Mouse (Mus musculus) ES-E14 (cell line): Measurements from ENCODE around the gene Herc6.

Source experiments
- CHD2 ChIP-seq: IDR thresholded peaks from 2 replicates; pipeline ENCODE4 v1.6.1; 2014; ENCODE audit warnings: mild to moderate bottlenecking, low read depth, low read length, inconsistent platforms
- HCFC1 ChIP-seq: IDR thresholded peaks from 2 replicates; pipeline ENCODE4 v1.6.1; 2012; ENCODE audit warnings: low read length, inconsistent platforms, borderline replicate concordance; ENCODE audit not compliant: insufficient read depth
- MAFK ChIP-seq: IDR thresholded peaks from 2 replicates; pipeline ENCODE4 v1.6.1; 2014; ENCODE audit warnings: mild to moderate bottlenecking, low read depth, low read length, inconsistent platforms; ENCODE audit not compliant: insufficient read depth
- ZC3H11A ChIP-seq: IDR thresholded peaks from 2 replicates; pipeline ENCODE4 v1.6.1; 2012; ENCODE audit warnings: low read depth, mild to moderate bottlenecking, inconsistent platforms, low read length, borderline replicate concordance
- ZNF384 ChIP-seq: IDR thresholded peaks from 2 replicates; pipeline ENCODE4 v1.6.1; 2012; ENCODE audit warnings: low read depth, low read length, inconsistent platforms

GRCm38 (mm10) chr6:57615788-57616187, 35.0 kb downstream of the Herc6 start:
- TF ChIP-seq ZC3H11A, result no peak
- TF ChIP-seq CHD2, result no peak
- no peak for TF ChIP-seq MAFK
- TF ChIP-seq HCFC1, result no peak
- TF ChIP-seq ZNF384, result no peak
